Mouse (Mus musculus) spleen, adult 2 months (tissue): Measurements from ENCODE around the gene Lime1. TPM values are rescaled to one million over a fixed set of nuclear protein-coding genes. Genes with fewer than 3 reads are reported as not detected.

Experiments used
- DNase-seq, 2 experiments: peaks; one replicate each; pipeline versions ENCODE4 v3.0.0 to v3.0.0-alpha.2; 2012 to 2021; ENCODE audit warnings: low spot score in 2 of 2, low read depth in 1 of 2
- H3K27ac ChIP-seq: fragments of 200-500 bp; 2 replicates; pipeline ENCODE4 v1.5.1; 2012; ENCODE audit warnings: low read length, inconsistent platforms; ENCODE audit not compliant: insufficient read depth
- H3K27me3 ChIP-seq: fragments of 200-500 bp; 2 replicates; pipeline ENCODE4 v1.6.1; 2012; ENCODE audit warnings: mild to moderate bottlenecking, moderate library complexity, low read length, inconsistent platforms; ENCODE audit not compliant: control insufficient read depth, insufficient read depth
- H3K36me3 ChIP-seq: fragments of 200-500 bp; 2 replicates; pipeline ENCODE4 v1.6.1; 2012; ENCODE audit warnings: mild to moderate bottlenecking, low read length, inconsistent platforms; ENCODE audit not compliant: control insufficient read depth, insufficient read depth
- H3K4me1 ChIP-seq: fragments of 200-500 bp; 2 replicates; pipeline ENCODE4 v1.6.1; 2011; ENCODE audit warnings: inconsistent platforms; ENCODE audit not compliant: control insufficient read depth, insufficient read depth, insufficient read length
- H3K4me3 ChIP-seq: fragments of 200-500 bp; 2 replicates; pipeline ENCODE4 v1.5.1; 2011; ENCODE audit warnings: mild to moderate bottlenecking, inconsistent platforms; ENCODE audit not compliant: insufficient read depth, insufficient read length; ENCODE audit errors: extremely low read depth
- CTCF ChIP-seq: fragments of 200-500 bp; IDR thresholded peaks from 2 replicates; pipeline ENCODE4 v1.5.1; 2011; ENCODE audit warnings: mild to moderate bottlenecking, inconsistent platforms; ENCODE audit not compliant: insufficient read depth, insufficient read length, insufficient replicate concordance; ENCODE audit errors: extremely low read depth
- POLR2A ChIP-seq: fragments of 200-500 bp; IDR thresholded peaks from 2 replicates; pipeline ENCODE4 v1.6.1; 2011; ENCODE audit warnings: low read depth, low read length, inconsistent platforms
- WGBS: fragments of 180-500 bp; shearing (Covaris S2); methylation state at CpG from one replicate; pipeline ENCODE4 v1.1.7; 2018; 5-methylcytosine and 5-hydroxymethylcytosine counted together
- polyA plus RNA-seq: library from polyadenylated mRNA; depleted of rRNA; stranded (reverse); fragments of >200 nt; gene quantifications from 2 replicates; pipeline ENCODE4 v1.2.3, GENCODE M21; 2012

The Lime1 gene
- polyA plus RNA-seq, 1 experiment: 146 TPM

DNA sequence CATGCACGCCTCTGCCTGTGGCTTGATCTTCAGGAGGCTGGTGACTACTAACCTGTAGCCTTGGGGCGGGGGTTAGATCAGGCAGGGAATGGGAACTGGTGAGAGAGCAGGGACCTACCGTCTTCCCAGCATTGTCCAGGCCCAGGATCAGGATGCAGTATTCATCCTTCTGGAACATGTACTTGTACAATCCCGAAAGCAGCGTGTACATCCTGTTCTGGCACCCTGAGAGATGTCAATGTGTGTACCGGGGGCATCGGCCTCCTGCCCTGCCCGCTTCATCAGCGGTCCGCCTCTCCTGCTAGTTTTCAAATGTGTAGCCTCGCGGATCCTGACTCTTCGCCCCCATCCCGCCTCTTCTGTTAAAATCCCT is 15.4 kb upstream of the Lime1 start:
- no peaks in the 10 kb centered on the region for H3K27me3 ChIP-seq
- peak overlapping the region; percentile 73 for H3K4me3 ChIP-seq
- peak overlapping the region; percentile 89 for H3K27ac ChIP-seq
- H3K36me3 ChIP-seq: peaks cover 29% of the 10 kb centered on the region
- TF ChIP-seq CTCF (no peak), POLR2A (no peak)
- peaks cover 12% of the 10 kb centered on the region for H3K4me1 ChIP-seq
- WGBS: 9% methylated on average over 14 of the region's 14 CpGs
- no peak for DNase-seq

DNA sequence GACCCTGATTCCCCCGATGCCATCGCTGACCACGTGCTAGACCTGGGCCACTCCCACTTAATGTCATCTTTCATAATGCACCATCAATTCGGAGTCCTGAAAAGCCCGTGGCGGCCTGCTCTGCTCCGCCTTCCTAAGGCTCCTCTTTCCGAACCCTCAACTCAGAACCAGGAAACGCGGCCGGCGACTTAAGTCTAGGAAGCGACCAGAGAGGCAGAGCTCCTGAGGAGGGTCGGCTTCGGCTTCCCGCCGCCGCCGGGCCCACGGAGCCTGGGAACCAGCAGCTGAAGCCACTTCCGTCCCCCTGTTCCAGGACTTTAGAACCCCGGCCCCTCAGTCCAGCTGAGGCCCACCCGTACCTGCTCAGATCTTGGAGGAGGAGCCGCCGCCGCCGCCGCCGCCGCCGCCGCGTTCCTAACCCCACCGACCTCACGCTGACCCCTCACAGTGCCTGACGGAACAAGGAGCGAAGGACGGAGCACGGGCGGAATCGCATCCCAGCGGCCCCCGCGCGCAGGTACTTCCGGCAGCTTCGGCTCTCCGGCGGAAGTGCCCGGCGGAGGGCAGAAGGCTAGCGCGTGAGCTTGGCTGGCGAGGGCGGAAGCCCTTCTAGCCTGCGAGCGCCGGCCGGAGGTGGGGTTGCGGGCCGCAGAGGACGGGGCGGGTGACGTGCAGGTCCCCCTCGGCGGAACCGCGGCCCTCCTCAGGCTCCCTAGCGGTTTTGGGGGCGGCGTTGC is 14.8 kb upstream of the Lime1 start, which contains the start of the genes Zgpat and Arfrp1:
TSS of gene Zgpat (plus strand) at position 69 of the 737 bp plus-strand sequence.
TSS of gene Arfrp1 (minus strand) at position 545 of the 737 bp plus-strand sequence.
- H3K4me1 ChIP-seq: peaks cover 12% of the 10 kb centered on the region
- peak; percentile 61 to 87 for DNase-seq
- TF ChIP-seq POLR2A: no peak; the same call in 1 of the 2 replicates
- no peak for TF ChIP-seq CTCF

DNA sequence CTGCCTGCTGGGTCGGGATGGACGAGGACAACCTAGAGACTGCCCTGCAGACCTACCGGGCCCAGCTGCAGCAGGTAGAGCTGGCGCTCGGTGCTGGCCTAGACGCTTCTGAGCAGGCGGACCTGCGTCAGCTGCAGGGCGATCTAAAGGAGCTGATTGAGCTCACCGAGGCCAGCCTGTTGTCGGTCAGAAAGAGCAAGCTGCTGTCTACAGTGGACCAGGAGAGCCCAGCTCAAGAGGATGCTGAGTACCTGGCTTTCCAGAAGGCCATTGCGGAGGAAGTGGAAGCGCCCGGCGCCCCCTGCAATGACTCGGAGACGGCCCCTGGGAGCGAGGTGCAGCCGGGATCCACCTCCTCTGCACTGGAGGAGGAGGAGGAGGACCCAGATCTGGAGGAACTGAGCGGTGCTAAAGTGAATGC is 14.2 kb upstream of the Lime1 start:
- WGBS: under 1% methylated on average over 20 of the region's 20 CpGs
- Histone ChIP-seq H3K27ac (peak overlapping the region; percentile 89), H3K4me1 (peaks cover 12% of the 10 kb centered on the region), H3K4me3 (peak overlapping the region; percentile 73), H3K36me3 (peaks cover 23% of the 10 kb centered on the region), H3K27me3 (no peaks in the 10 kb centered on the region)
- peak in 1 of 2 experiments; percentile 7 for DNase-seq
- TF ChIP-seq POLR2A: no peak
- no peak for TF ChIP-seq CTCF

More for the DNA sequence above, 14.8 kb upstream of the Lime1 start, which contains the start of the genes Zgpat and Arfrp1:
- Histone ChIP-seq H3K4me3 (peak within 1 kb of the TSS; percentile 73), H3K27ac (peak within 1 kb of the TSS; percentile 89), H3K36me3 (peaks cover 25% of the 10 kb centered on the region), H3K27me3 (no peaks in the 10 kb centered on the region)
- WGBS: under 1% methylated on average over 69 of the region's 71 CpGs

DNA sequence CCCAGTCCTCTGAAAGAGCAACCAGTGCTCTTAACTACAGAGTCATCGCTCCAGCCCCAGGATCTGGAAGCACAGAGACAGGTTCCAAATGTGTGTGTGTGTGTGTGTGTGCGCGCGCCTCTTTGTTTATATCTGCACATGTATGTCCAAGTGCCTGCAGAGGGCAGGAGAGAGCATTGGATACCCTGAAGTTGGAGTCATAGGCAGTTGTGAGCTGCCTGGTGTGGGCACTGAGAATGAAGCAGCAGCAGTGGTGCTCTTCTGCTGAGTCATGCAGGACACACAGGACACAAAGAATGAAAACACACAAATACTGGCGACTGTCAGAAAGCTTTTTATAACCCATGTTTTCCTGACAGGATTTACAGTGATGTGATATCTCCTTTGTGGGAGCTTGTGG is 9.9 kb upstream of the Lime1 start:
- peaks cover 6% of the 10 kb centered on the region for H3K36me3 ChIP-seq
- 93% methylated on average over 5 of the region's 5 CpGs for WGBS
- peaks cover 9% of the 10 kb centered on the region for H3K4me1 ChIP-seq
- no peaks in the 10 kb centered on the region for H3K27me3 ChIP-seq
- no peak overlapping the region for H3K27ac ChIP-seq
- DNase-seq: no peak
- no peak overlapping the region for H3K4me3 ChIP-seq
- TF ChIP-seq POLR2A: no peak
- TF ChIP-seq CTCF: no peak

DNA sequence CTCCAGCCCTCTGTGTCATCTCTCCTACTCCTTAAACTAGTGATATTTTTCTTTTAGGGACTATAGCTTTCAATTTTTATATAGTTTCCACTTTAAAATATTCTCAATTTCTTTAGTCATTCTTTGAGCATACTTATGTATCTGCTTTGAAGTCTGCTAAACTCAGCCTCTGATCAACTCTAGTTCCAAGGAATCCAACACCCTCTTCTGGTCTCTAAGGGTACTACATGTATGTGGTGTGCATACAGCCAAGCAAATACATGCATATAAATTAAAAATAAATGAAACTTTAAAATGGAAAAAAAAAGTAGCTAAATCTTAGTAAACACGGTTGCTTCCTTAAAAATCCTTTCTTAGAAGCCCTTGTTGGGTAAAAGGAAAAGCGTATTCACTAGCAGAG is 4.1 kb upstream of the Lime1 start:
- Histone ChIP-seq H3K4me3 (no peak overlapping the region), H3K4me1 (peaks cover 17% of the 10 kb centered on the region; the same call in 1 of the 2 replicates), H3K27ac (no peak overlapping the region), H3K36me3 (peaks cover 17% of the 10 kb centered on the region), H3K27me3 (no peaks in the 10 kb centered on the region)
- peak in 1 of 2 experiments; percentile 40 for DNase-seq
- no peak for TF ChIP-seq CTCF
- no peak for TF ChIP-seq POLR2A
- WGBS: 88% methylated on average over 2 of the region's 2 CpGs

- WGBS: 15% methylated on average over 2 of the region's 2 CpGs
These were observed 2.6 kb upstream of the Lime1 start for GRCm38 (mm10) chr2:181377230-181377629.

DNA sequence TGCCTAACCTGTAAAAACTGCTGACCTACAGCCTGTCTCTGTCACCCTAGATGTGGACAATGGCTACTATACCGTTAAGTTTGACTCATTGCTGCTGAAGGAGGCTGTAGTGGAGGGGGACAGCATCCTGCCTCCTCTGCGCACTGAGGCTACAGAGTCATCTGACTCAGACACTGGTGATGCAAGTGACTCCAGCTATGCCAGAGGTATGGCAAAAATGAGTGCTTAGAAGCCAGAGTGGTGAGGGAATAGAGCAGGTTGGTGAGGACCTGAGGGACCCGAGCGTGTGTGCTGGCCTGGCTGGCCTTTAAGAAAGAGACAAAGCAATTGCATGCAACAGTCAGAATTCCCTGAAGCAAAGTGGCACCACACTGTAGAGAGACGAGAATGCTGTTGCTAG is 1.2 kb upstream of the Lime1 start:
- 85% methylated on average over 5 of the region's 5 CpGs for WGBS
- Histone ChIP-seq H3K4me3 (no peak overlapping the region), H3K27ac (peak overlapping the region; percentile 36), H3K27me3 (no peaks in the 10 kb centered on the region), H3K4me1 (peaks cover 19% of the 10 kb centered on the region; the same call in 1 of the 2 replicates), H3K36me3 (peaks cover 27% of the 10 kb centered on the region)
- DNase-seq: no peak
- TF ChIP-seq CTCF: no peak
- no peak for TF ChIP-seq POLR2A

More at GRCm38 (mm10) chr2:181377230-181377629, 2.6 kb upstream of the Lime1 start:
- no peak for DNase-seq
- H3K27me3 ChIP-seq: no peaks in the 10 kb centered on the region
- peak overlapping the region; percentile 81 for H3K27ac ChIP-seq
- H3K4me3 ChIP-seq: no peak overlapping the region
- TF ChIP-seq POLR2A (no peak), CTCF (no peak)
- H3K4me1 ChIP-seq: peaks cover 19% of the 10 kb centered on the region; the same call in 1 of the 2 replicates
- peaks cover 17% of the 10 kb centered on the region for H3K36me3 ChIP-seq
